Mouse (Mus musculus): ENCODE measurements around the gene Gm6993. TPM values are rescaled to one million over a fixed set of nuclear protein-coding genes. Genes with fewer than 3 reads are reported as not detected.

The Gm6993 gene
- polyA plus RNA-seq, 1 experiment from 2014 or later, result not detected

DNA sequence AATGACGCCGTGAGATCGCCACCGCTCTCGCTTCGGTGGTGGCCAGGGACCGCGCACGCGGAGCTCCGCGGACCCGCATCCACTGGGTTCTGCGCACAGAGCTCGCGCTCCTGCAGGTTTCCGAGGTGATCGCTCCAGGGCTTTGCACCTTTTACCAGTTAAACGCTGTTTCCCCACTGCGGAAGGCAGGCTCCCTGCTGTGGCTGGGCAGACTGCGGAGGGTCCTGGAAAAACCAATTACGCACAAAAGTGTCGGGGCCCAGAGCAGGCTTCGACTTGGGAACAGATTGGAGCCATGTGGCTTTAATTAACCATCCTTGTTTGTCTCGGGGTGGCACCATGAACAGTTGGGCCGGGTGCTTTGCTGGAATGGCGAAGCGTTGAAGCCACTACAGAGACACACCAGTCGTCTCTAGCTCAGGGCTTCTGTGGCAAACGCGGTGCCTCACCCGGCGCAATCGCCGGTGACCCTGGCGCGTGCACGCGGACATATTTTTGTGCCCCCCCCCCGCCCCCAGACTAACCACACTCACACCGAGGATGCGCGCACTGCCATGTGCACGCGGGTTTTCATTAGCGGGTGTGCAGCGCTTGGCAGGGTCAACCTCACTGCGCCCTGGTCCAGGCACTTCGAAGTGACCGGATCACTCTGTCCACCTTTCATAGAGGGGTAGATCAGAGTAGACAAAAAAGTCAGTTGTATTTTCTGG is 25.3 kb downstream of the Gm6993 start:
- Histone ChIP-seq H3K27me3 (replicated peaks) (peaks cover 65% of the 10 kb centered on the region), H3K4me2 (peak overlapping the region; percentile 62), H3K9me3 (replicated peaks) (no peaks in the 10 kb centered on the region), H3K36me3 (no peaks in the 10 kb centered on the region), H3K27ac (no peak overlapping the region), H3K4me3 (peak overlapping the region; percentile 46), H3K4me1 (0 out of 2 replicates have a peak, but pooled peaks cover 5% of the 10 kb centered on the region), H3K9ac (no peak overlapping the region)
- ATAC-seq, result no peak
- under 1% methylated on average over 50 of the region's 50 CpGs for WGBS (ENCODE audit: insufficient replicate concordance)

- no peaks in the 10 kb centered on the region for H3K9me3 ChIP-seq (replicated peaks)
- peaks cover 5% of the 10 kb centered on the region; the same call in 1 of the 2 replicates for H3K4me1 ChIP-seq
- H3K4me2 ChIP-seq, result peak overlapping the region; percentile 62
- no peak overlapping the region for H3K9ac ChIP-seq
- H3K27ac ChIP-seq, result no peak overlapping the region
- peak overlapping the region; percentile 46; the same call in 1 of the 2 replicates for H3K4me3 ChIP-seq
- no peak for ATAC-seq
- 7% methylated on average over 15 of the region's 15 CpGs for WGBS (ENCODE audit: insufficient replicate concordance)
- no peaks in the 10 kb centered on the region for H3K36me3 ChIP-seq
- peaks cover 65% of the 10 kb centered on the region for H3K27me3 ChIP-seq (replicated peaks)
These were observed 26.1 kb downstream of the Gm6993 start for GRCm38 (mm10) chr12:31266686-31267085.

DNA sequence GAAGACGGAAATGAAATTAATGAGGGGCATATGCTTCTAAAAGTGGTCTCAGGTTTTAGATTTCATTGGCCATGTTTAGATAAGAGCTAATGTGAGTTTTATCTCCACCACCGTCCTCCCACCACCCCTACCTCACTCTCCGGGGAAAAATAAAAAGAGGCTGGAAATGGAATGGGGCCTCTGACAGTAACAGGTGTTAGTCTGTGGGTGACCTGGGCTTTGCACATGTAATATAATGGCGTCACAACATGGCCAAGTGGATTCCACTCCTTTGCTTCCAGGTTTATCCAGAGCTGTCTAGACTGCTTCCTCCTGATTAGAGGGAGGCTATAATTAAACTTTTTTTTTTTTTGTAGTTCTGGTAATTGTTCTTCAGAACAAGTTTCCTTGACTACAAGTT is 26.8 kb downstream of the Gm6993 start:
- ATAC-seq, result no peak
- Histone ChIP-seq H3K27me3 (replicated peaks) (peaks cover 62% of the 10 kb centered on the region), H3K27ac (no peak overlapping the region), H3K36me3 (no peaks in the 10 kb centered on the region), H3K4me1 (peaks cover 11% of the 10 kb centered on the region; the same call in 1 of the 2 replicates), H3K4me2 (no peak overlapping the region), H3K4me3 (no peak overlapping the region), H3K9me3 (replicated peaks) (no peaks in the 10 kb centered on the region), H3K9ac (no peak overlapping the region)
- WGBS (ENCODE audit: insufficient replicate concordance), result 43% methylated on average over 4 of the region's 4 CpGs

DNA sequence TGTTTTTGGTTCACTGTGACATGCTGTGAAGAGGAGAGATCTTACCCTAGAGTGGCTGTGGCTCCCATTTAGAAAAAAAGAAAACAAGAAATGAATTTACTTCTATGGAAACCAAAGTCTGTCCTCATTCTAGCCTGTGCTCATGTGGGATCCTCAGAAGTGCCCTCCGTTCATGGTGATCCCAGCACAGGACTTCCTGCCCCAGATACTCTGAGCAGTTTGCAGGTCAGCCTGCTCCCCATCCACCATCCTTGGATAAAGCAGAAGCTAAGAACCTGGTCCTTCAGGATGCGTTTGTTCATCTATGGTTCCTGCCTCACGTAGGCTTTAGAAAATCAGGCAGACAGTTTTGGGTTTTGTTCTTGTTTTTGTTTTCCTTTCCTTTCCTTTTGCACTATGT is 27.7 kb downstream of the Gm6993 start:
- H3K9me3 ChIP-seq (replicated peaks), result no peaks in the 10 kb centered on the region
- H3K4me3 ChIP-seq, result no peak overlapping the region
- peaks cover 52% of the 10 kb centered on the region for H3K27me3 ChIP-seq (replicated peaks)
- no peak overlapping the region for H3K27ac ChIP-seq
- no peak overlapping the region for H3K9ac ChIP-seq
- no peak for ATAC-seq
- no peaks in the 10 kb centered on the region for H3K36me3 ChIP-seq
- WGBS (ENCODE audit: insufficient replicate concordance), result 44% methylated on average over 3 of the region's 3 CpGs
- no peak overlapping the region for H3K4me2 ChIP-seq
- peaks cover 11% of the 10 kb centered on the region; the same call in 1 of the 2 replicates for H3K4me1 ChIP-seq

DNA sequence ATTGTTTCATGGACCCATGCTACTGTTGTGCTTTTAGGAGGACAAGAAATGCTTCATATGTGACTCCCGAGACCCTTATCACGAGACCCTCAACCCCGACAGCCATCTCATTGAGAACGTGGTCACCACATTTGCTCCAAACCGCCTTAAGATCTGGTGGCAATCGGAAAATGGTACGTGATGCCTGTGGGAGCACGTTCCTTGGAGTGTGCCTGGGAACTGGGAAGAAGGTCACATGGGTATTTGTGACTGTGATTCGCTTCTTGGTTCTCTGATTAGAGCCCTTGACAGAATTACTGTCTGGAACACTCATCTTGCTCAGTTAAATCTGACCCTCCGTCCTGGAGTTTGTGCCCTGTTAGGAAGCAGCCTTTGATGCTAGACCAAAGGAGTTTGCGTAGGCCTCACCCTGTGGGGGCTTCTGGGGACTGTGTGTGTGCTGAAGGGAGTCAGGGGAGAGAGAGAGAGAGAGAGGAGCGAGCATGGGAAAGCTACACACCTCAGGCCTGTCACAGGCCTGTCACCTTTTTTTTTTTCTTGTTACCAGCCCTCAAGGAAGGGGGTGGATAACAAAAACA is 28.5 kb downstream of the Gm6993 start:
- ATAC-seq, result no peak
- H3K9ac ChIP-seq, result no peak overlapping the region
- H3K4me2 ChIP-seq, result no peak overlapping the region
- no peak overlapping the region for H3K27ac ChIP-seq
- no peak overlapping the region for H3K4me3 ChIP-seq
- H3K27me3 ChIP-seq (replicated peaks), result peaks cover 45% of the 10 kb centered on the region
- peaks cover 7% of the 10 kb centered on the region for H3K36me3 ChIP-seq
- peaks cover 11% of the 10 kb centered on the region; the same call in 1 of the 2 replicates for H3K4me1 ChIP-seq
- WGBS (ENCODE audit: insufficient replicate concordance), result 64% methylated on average over 12 of the region's 12 CpGs
- H3K9me3 ChIP-seq (replicated peaks), result no peaks in the 10 kb centered on the region

DNA sequence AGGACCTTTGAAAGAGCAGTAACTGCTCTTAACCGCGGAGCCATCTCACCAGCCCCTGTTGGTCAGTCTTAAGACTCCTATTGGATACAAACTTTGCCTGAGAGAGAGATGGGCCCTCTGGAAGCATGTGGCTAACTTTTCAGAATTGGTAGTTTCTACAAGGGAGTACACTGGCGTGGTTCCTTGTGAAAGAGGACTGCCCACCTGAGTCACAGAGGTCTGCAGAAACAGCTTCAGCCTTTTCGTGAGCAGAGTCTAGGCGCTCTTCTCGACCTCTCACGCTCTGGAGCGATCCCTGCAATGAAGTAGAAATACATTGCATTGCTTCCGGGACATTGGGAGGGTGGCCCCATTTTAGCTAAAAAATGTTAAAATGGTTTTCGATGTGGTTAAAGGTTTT is 29.8 kb downstream of the Gm6993 start:
- Histone ChIP-seq H3K4me1 (peaks cover 11% of the 10 kb centered on the region; the same call in 1 of the 2 replicates), H3K4me3 (no peak overlapping the region), H3K4me2 (no peak overlapping the region), H3K27ac (no peak overlapping the region), H3K36me3 (peaks cover 7% of the 10 kb centered on the region), H3K9me3 (replicated peaks) (no peaks in the 10 kb centered on the region), H3K27me3 (replicated peaks) (peaks cover 33% of the 10 kb centered on the region), H3K9ac (no peak overlapping the region)
- no peak for ATAC-seq
- 74% methylated on average over 10 of the region's 10 CpGs for WGBS (ENCODE audit: insufficient replicate concordance)

DNA sequence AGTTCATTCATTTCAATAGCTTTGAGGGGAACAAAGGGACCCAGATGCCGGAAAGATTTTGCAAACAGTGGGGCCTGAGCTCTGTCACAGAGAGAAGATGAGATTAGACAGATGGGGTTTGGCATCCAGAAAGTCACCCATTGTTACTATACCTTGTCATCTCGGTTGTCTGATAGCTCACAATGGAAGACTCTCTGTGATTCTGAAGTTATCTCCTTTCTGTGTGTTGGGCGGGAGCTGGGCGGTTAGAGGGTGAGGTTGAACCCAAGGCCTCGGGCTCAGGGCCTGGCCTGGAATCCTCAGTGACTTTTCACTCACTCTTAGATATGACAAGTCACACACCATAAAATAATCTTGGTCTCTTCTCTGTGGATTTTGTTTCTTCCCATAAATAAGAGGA is 30.2 kb downstream of the Gm6993 start:
- H3K9me3 ChIP-seq (replicated peaks), result no peaks in the 10 kb centered on the region
- no peak overlapping the region for H3K27ac ChIP-seq
- WGBS (ENCODE audit: insufficient replicate concordance), result 65% methylated on average over 5 of the region's 5 CpGs
- peaks cover 11% of the 10 kb centered on the region; the same call in 1 of the 2 replicates for H3K4me1 ChIP-seq
- H3K4me2 ChIP-seq, result no peak overlapping the region
- peaks cover 28% of the 10 kb centered on the region for H3K27me3 ChIP-seq (replicated peaks)
- no peak overlapping the region for H3K4me3 ChIP-seq
- no peak overlapping the region for H3K9ac ChIP-seq
- H3K36me3 ChIP-seq, result peaks cover 7% of the 10 kb centered on the region
- no peak for ATAC-seq

DNA sequence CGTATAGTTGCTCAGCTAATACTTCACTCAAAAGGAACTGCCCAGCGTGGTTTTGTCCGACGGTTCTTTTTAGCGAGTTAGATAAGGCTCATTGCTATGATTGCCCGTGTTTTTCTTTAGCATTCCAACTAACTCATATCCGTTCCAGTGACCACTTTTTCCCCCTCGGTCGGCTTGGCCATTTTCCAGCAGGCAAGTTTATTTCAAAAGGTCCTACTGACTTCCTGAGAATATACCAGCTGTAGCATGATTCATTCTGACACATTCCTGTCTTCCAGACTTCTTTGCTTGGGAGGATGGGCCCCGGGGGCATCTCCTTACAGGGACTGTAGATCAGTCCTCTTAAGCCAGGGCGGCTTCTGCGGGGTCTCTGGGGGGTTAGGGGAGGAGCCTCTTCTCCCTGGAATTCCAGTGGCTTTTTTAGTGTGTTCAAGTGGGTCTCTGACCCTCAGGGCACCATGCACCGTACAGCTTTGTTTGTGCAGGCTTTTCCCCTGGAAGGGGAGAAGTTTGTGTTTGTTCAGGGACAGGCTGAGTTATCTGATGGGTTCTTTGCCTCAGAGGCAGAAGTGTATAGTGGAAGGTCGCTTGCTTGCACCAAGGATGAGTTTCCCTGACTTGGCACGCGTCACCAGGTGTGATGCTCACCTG is 30.9 kb downstream of the Gm6993 start:
- WGBS (ENCODE audit: insufficient replicate concordance), result 46% methylated on average over 16 of the region's 16 CpGs
- Histone ChIP-seq H3K4me3 (no peak overlapping the region), H3K36me3 (peaks cover 7% of the 10 kb centered on the region), H3K9me3 (replicated peaks) (no peaks in the 10 kb centered on the region), H3K4me1 (peaks cover 10% of the 10 kb centered on the region; the same call in 1 of the 2 replicates), H3K4me2 (no peak overlapping the region), H3K27me3 (replicated peaks) (peaks cover 21% of the 10 kb centered on the region), H3K9ac (no peak overlapping the region), H3K27ac (no peak overlapping the region)
- ATAC-seq, result no peak

- 54% methylated on average over 8 of the region's 8 CpGs for WGBS (ENCODE audit: insufficient replicate concordance)
- Histone ChIP-seq H3K27ac (no peak overlapping the region), H3K4me3 (no peak overlapping the region), H3K9me3 (replicated peaks) (no peaks in the 10 kb centered on the region), H3K27me3 (replicated peaks) (peaks cover 14% of the 10 kb centered on the region), H3K36me3 (peaks cover 7% of the 10 kb centered on the region), H3K4me1 (peaks cover 6% of the 10 kb centered on the region; the same call in 1 of the 2 replicates), H3K4me2 (no peak overlapping the region), H3K9ac (no peak overlapping the region)
- no peak for ATAC-seq
These were observed 31.6 kb downstream of the Gm6993 start for GRCm38 (mm10) chr12:31272012-31272735.

- Histone ChIP-seq H3K4me1 (peaks cover 6% of the 10 kb centered on the region; the same call in 1 of the 2 replicates), H3K4me2 (no peak overlapping the region), H3K9me3 (replicated peaks) (no peaks in the 10 kb centered on the region), H3K36me3 (peaks cover 7% of the 10 kb centered on the region), H3K27me3 (replicated peaks) (peaks cover 8% of the 10 kb centered on the region; the same call in 1 of the 2 replicates), H3K9ac (no peak overlapping the region), H3K27ac (no peak overlapping the region), H3K4me3 (no peak overlapping the region)
- WGBS (ENCODE audit: insufficient replicate concordance), result 58% methylated on average over 2 of the region's 2 CpGs
- no peak for ATAC-seq
These were observed 32.3 kb downstream of the Gm6993 start for GRCm38 (mm10) chr12:31272846-31273245.

DNA sequence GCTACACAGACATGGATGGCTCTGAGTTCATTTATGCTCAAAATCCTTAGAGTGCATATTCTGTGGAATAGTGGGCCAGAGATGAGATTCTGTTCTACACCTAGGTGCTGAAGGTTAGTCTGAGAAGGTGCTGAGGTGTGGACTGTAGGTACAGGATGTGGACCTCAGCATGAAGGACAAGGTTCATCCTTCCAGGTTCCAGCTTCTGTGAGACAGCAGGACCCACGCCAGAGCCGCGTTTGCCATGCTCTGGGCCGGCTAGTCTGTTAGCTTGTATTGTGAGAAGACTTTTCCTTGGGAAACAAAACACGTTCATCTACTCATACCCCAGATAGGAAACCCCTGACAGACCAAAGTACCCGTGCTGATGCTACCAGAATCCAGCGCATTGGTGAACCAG is 33.1 kb downstream of the Gm6993 start:
- Histone ChIP-seq H3K4me3 (no peak overlapping the region), H3K4me2 (no peak overlapping the region), H3K36me3 (peaks cover 7% of the 10 kb centered on the region), H3K27ac (no peak overlapping the region), H3K9me3 (replicated peaks) (no peaks in the 10 kb centered on the region), H3K27me3 (replicated peaks) (no peaks in the 10 kb centered on the region), H3K4me1 (peaks cover 6% of the 10 kb centered on the region; the same call in 1 of the 2 replicates), H3K9ac (no peak overlapping the region)
- ATAC-seq, result no peak
- 76% methylated on average over 7 of the region's 7 CpGs for WGBS (ENCODE audit: insufficient replicate concordance)
